Mouse (Mus musculus) cortical plate, adult 2 months (tissue): ENCODE data around the gene Carmil3.

Experiments used
- CTCF ChIP-seq: fragments of 200-500 bp; IDR thresholded peaks from 2 replicates; pipeline ENCODE4 v1.5.1; 2011; ENCODE audit warnings: mild to moderate bottlenecking, control low read depth, low read length; ENCODE audit not compliant: insufficient read depth; ENCODE audit errors: extremely low read depth
- POLR2A ChIP-seq: fragments of 200-500 bp; IDR thresholded peaks from 2 replicates; pipeline ENCODE4 v1.6.1; 2011; ENCODE audit warnings: mild to moderate bottlenecking, low read length, control low read depth; ENCODE audit not compliant: insufficient read depth; ENCODE audit errors: extremely low read depth

- TF ChIP-seq CTCF (no peak), POLR2A (no peak)
These were observed 10.8 kb upstream of the Carmil3 start for GRCm38 (mm10) chr14:55479629-55480028.
